Mouse (Mus musculus) heart, postnatal 0 days (tissue): Measurements from ENCODE around the gene Aptx.

ENCODE experiments used
- CTCF ChIP-seq: IDR thresholded peaks from 2 replicates; pipeline ENCODE4 v1.5.1; 2016; ENCODE audit warnings: antibody characterized with exemption, control low read depth, low read depth
- EP300 ChIP-seq: IDR thresholded peaks from 2 replicates; pipeline ENCODE4 v1.6.1; 2016; ENCODE audit warnings: antibody characterized with exemption, low read depth

- TF ChIP-seq CTCF (no peak), EP300 (no peak)
These were observed 17.9 kb upstream of the Aptx start for GRCm38 (mm10) chr4:40720910-40721309.
